Mouse (Mus musculus): ENCODE data around the gene Nme1.

The Nme1 gene

DNA sequence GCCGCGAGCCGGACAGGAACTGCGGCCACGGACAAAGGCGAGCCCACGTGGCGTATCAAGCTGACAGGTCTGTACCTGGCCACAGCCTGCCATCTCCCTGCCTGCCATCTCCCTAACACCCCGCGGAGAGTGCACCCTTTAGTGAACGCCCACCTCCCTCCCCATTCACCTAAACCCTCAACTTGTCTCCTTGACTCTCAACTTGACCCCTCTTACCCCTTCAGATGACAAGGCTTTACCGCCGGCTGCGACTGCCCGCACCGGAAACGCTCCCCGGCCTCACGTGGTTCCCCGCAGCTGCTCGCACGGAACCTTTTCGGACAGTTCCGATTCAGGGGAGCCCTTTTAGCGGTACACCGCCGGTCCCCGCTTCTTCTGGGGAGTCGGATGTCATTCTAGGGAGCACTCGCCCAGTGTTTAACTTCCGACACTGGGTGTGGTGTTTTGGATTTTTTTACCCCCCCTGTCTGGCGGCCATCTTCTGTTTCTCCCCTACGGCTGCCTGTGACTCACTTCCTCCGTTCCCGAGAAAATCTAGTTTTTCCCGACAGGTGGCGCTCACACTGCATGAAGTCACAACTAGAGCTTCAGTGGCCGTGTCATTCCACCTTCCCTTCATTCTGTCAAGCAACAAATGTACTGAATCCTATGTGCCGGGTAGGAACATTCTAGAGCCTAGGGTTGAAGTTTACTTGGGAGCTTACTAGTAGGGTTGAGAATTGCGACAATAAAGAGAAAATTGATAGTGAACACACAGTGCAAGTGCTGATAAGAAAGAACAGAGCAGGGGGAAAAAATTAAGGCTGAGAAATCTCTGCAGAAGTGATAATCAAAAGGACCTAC is at the start of gene Nme1, which contains the start of gene Gm20390:
Nme1 (minus strand) TSS at position 517 of the 843 bp plus-strand sequence.
Gm20390 (minus strand) TSS at position 289 of the 843 bp plus-strand sequence.
- DNase-seq (ENCODE audit: low spot score) = peak; percentile 99

DNA sequence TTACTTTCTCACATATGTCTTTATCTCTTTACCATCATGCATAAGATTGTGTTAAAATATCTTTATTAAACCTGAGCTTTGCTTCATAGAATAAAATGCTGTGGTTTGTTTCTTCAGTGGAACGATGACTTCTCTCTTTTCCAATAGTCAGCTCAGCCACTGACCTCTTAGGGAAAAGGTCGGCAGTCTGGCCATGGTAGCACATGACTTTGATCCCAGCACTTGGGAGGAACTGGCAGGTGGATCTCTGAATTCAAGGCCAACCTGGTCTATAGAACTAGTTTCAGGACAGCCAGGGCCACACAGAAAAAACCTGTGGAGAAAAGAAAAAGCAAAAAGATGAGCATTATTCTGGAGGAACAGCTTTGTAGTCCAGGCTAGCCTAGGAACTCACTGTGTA is 35.0 kb upstream of the Nme1 start:
- DNase-seq (ENCODE audit: low spot score) = no peak

DNA sequence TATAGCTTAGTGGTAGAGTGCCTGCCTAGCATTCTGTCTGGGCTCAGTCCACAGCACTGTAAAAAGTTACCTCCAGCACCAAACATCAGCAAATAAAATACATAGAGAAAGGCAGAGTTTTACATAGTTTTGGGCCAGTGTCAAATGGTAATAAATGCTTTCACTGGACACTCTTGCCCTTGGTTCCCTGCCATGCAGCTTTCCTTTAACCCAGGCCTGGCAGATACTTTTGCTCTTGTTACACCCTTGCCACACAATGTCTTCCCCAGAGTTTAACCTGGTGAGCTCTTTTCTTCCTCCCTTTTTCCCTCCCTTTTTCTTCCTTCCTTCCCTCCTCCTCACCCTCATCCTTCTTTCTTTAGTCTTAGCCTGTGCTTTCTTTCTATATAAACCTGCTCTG is 31.0 kb upstream of the Nme1 start:
- no peak for DNase-seq (ENCODE audit: low spot score)

DNA sequence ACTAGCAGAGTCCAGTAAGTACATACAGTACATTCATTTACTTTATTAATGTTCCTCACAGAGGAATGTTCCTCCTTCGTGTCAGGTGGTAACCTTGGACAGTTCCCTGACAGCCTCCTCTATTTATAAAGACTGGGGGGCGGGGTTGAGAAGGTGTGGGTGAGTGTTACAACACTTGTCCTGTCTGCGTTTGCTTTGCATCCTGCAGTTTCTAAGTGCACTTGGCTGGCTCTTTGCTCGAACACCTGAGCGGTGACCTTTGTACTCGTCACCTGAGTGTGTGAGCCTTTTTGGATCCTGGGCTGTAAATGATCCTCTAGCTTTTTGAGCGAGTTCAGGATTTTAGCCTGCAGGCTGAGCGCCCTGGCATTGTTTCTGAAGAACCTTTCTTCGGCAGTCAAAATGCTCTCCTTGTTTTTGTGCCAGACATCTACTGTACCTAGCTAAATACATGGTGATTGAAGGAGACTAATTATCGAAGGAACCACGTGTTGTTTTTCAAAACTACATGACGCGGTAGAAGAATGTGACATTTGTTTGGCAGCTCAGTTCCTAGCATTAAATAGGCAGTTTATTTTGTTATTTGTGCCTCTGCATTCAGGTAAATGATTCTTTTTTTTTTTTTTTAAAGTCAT is 28.9 kb upstream of the Nme1 start:
- no peak for DNase-seq (ENCODE audit: low spot score)

DNA sequence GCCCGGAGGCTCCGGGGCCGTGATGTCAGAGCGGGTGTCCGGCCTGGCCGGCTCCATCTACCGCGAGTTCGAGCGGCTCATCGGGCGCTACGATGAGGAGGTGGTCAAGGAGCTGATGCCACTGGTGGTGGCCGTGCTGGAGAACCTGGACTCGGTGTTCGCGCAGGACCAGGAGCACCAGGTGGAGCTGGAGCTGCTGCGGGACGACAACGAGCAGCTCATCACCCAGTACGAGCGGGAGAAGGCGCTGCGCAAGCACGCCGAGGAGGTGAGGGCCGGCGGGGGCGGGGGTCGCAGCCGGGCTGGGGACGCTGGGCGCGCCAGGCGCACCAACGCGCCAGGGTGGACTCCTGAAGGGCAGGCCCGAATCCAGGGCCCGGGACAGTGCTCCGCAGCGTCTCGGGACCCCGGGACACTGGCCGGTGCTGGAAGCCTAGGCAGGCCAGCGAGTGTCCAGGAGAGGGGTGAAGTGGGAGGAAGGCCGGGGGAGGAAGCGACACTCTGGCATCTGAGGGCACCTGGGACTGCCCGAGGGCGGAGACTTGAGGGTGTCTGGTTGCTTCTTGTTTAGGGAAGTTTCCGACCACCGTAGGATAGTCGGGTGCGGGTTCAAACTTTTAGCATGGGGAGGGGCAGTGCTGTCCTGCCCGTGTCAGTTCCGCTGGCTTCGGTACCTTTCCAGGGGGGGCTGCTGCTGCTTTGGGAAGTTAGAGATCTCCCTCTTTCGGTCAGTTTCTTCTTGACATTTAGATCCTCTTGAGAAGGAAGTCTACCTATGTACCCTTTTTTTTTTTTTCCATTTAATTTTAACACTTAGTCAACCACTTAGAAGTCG is 28.2 kb upstream of the Nme1 start:
- DNase-seq (ENCODE audit: low spot score) = peak; percentile 17

DNA sequence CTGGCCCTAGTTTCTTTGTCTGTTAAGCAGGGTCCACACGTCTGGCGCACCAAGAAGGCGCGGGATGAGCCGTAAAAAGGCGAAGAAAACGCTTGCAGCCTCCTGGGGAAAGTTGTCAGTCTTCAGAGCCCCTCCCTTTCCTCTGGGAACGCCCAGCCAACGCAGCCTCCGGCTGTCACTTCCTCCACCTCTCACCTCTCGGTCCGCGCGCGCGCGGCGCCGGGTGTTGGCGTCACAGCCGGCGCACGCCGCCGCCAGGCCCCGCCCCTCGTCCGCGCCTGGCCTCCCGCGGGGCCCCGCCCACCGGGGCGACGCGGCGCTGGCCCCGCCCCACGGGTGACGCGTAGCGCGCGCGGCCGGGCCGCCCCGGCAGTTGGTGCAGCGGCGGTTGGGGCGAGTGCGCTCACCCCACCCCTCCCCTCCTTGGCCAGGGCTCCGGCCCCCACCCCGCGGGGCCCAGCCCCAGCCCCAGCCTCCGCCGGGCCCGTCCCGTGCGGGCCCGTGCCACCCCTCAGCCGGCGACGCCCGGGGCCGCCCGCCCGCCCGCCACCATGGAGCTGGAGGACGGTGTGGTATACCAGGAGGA is 27.5 kb upstream of the Nme1 start, which contains the start of gene Spag9:
Spag9 (plus strand) TSS at position 372 of the 586 bp plus-strand sequence.
- DNase-seq (ENCODE audit: low spot score) = peak; percentile 67

DNA sequence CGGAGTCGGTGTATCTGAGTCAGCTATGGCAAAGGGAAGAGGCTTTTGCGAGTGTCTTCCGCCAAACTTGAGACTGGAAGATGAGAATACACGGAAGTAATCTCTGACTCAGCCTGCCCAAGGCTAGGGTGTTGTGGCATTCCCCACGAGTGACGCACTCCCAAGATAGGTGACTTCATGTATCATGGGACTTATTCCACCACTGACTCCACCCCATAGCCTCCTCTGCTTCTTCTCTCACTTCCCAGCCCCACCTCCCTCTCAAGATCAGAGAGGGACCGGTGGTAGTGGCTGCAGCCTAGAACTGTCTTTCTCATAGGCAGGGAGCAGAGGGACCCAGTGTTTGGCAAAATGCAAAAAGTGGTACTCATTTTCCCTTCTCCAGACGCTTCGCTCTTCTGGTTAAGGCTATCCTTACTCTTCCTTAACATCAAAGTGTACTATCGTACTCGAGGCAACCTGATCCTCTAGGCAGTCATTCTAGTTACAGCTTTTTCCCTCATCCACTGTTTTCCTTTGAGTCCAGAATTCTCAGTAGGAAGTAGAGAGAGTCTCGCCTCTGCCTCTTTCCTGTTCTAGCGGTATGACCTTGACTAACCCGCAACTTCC is 26.9 kb upstream of the Nme1 start:
- DNase-seq (ENCODE audit: low spot score) = peak; percentile 72

DNA sequence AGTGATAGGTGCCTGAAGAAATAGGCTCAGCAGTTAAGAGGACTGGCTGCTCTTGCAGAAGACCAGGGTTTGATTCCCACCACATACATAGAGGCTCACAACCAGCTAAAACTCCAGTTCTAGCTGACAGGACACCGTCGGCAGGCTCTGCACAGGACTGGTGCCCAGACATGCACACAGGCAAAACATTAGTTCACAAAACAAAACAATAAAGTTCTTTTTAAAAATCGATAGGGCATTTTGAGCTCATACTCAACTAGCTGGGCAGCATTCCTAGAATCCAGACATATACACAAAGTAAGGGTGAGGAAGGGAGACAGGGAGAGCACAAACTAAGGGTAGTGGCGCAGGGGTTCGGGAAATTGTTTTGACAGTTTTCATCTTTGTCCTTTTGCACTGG is 26.2 kb upstream of the Nme1 start:
- DNase-seq (ENCODE audit: low spot score) = no peak

DNA sequence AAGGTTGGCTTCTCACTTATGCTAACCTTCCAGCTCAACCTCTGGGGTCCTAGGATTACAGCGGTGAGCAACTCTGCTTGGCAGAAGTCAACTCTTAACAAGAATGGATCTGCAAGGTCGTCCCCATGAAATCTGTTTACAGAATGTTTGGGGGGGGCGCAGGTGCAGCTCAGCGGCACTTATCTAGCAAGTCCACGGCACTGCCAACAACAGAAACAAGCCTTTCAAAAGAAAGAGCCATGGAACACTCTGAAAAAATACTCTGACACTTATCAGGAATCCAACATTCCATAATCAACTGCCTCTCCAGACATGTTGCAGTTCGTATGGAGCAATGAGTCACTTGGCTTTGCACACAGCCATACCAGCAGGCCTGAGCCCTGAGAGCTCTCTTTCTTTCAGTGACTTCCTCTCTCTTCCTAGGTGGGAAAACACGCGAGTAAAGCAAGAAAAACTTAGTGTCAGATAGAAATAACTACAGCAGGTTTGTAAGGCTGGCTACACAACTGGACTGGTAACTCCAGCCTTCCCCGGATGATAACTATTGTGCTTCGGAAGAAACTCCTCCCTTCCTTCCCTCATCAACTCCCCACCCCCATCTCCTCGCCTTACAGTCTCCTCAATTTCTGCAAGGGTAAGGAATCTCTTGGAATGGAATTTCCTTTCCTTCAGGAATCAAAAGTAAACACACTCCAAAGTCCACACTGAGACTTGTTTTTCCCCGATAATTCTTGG is 20.2 kb upstream of the Nme1 start:
- no peak for DNase-seq (ENCODE audit: low spot score)

DNA sequence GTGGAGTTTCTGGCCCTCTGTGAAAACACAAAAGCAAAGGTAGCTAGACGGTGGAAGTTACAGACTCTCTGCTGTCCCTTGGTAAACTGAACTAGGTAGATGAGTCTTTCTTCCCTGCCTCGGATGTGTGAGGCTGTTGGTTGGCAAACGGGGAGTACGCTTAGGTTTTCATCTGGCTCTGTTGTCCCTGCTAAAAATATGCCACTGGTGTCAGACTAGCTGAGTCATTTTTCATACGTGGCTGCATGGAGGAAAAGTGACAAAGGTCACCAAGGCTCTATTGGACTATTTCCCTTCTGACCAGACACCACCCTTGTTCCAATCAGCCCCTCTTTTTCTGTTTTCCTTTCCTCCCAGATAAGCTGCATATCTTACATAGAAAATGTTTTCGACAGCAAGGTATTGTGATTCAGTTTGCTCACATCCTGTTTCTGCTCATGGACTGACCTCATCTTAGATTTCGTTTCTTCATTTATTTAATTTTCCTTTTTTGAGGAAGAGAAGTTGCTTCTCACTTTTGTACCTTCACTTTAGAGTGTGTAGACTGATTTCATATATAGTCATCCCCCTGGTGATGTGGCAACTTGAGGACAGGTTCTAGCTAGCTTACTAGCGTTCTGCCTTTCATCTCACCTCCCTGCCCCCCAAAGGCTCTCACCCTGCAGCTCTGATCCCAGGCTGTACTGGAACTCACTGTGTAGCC is 19.5 kb upstream of the Nme1 start:
- DNase-seq (ENCODE audit: low spot score) = no peak

DNA sequence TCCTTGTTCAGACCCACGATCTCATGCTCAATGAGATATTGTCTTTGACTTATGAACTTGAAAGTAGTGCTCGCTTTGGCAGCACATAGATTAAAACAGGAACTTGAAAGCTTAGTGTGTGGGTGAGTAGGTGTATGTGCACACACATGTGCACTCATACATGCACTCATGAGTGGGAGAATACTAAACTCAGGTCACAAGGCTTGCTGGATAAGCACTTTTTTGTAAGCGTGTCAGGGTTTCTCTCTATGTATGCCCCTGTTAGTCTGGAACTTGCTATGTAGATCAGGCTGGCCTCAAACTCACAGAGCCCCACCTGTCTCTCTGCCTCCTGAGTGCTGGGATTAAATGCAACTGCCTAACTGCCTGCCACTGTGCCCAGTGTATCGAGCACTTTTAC is 18.7 kb upstream of the Nme1 start:
- no peak for DNase-seq (ENCODE audit: low spot score)

DNA sequence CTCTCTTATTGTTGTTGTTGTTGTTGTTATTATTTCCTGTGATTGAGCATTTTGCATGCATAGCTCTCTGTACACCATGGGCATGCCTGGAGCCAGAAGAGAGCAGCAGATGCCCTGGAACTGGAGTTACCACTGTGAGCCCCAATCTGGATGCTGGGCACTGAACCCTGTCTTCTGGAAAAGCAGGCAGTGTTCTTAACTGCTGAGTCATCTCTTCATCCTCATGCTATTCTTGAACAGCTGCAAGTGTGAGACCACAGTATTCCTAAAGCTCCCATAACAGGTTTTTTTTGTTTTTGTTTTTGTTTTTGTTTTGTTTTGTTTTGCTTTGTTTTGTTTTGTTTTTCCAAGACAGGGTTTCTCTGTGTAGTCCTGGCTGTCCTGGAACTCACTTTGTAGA is 18.0 kb upstream of the Nme1 start:
- no peak for DNase-seq (ENCODE audit: low spot score)

DNA sequence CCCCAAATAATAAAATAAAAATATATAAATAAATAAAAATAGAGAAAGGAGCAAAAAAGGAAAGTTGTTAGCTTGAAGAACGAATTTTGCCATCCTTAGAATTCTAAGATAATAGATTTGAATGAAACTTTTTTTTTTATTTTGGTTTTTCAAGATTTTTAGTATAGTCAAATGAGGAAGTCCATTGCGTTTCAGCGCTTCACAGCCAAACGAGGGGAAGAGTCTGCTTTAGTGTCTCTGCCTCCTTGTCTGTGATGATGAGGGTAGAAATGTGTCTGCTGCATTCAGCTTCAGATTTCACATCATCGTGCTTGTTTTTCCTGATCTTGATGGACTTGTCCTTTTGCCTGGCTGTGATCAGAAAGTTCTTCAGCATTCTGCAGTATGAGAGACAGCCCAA is 16.9 kb upstream of the Nme1 start:
- no peak for DNase-seq (ENCODE audit: low spot score)

DNA sequence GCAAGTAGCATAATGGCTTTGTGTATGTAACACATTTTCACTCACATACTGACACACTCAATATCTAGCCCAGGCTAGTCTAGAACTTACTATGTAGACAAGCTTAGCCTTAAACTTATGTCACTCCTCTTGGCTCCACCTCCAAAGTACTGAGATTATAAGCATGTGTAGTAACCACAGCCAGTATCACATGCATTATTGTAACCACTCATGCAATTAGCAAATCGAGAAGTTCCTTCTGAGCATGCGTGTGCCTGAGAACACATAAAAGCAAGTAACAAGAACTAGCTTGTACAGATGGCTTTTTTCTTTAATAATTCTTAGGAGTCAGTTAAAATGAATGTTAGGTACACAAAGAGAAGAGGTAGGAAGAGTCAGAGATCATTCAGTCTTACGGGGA is 16.3 kb upstream of the Nme1 start:
- DNase-seq (ENCODE audit: low spot score) = no peak

DNA sequence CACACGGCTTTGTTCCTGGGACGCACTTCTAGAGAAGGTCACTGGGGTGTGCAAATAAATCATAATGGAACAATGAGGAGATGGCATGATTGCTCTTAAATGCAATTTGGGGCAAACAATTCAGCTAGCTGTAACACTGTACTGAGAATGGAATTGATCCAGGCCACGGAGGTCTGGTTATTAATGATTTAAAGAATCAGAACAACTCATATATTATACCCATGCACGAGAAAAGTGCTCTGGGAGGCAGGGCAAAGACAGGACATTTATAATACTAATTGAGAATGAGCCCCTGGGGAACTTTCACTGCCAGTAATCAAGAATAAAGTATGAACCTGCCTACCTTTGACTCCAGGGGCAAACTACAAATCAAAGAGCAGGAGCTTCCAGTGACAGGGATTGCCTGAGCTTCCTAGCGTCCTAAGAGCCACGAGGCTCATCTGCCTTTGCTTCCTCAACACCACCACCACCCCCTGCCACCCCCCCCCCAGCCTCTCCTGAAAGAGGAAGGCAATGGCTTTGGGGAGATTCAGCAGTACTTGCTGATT is 11.3 kb upstream of the Nme1 start:
- DNase-seq (ENCODE audit: low spot score) = no peak

DNA sequence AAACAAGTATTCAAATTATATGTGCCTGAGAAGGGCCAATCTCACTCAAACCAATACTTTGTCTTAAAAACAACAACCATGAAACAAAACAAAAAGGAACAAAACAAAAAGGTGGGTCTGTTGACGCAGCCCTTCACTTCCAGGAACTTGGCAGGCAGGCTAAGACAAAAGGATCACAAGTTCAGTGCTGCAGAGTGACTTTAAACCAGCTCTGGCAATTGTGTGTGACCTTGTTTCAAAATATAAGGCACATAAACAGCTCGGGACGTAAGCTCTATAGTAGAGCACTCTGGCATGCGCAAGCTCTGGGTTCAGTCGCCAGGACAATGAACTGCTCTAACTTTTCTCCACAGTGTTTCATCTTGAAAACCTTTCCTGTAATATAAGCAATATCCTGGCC is 4.6 kb upstream of the Nme1 start:
- no peak for DNase-seq (ENCODE audit: low spot score)

DNA sequence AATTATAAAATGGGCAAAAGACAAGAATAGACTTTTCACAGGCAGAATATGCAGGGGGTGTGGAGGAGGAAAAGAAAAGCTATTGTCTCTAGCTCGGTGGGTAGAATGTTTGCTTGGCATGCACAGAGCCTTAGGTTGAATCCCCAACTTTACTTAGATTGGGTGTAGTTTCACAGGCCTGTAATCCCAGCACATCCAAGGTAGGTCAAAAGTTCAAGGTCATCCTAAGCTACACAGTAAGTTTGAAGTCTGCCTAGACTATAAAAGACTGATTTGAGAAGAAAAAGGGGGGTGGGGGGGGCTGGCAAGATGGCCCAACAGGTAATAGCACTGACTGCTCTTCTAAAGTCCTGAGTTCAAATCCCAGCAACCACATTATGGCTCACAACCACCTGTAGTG is 1.5 kb upstream of the Nme1 start:
- DNase-seq (ENCODE audit: low spot score) = no peak

DNA sequence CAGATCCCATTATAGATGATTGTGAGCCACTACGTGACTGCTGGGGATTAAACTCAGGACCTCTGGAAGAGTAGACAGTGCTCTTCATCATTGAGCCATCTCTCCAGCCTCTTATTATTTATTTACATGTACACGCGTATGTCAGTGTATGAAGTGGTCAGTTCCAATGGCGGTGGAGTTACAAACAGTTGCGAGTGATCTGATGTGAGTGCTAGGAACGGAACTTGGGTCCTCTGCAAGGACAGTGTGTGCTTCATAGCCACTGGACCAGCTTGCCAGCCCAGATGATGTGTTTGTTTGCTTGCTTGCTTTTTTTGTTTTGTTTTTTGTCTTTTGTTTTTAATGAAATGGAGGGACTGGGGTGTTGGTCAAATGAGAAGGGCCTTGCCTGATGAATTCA is 850 bp upstream of the Nme1 start:
- DNase-seq (ENCODE audit: low spot score) = no peak

DNA sequence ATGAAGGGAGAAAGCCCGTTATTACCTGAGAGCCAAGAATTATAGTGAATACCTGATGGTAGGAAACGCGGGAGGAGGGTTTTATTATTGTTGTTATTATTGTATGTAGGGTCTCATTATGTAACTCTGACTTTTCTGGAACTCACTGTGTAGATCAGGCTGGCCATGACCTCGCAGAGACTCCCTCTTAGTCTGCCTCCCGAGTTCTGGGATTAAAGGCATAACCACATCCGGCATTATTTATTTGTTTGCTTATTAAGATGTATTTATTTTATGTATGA is 467 bp upstream of the Nme1 start:
- no peak for DNase-seq (ENCODE audit: low spot score)

DNA sequence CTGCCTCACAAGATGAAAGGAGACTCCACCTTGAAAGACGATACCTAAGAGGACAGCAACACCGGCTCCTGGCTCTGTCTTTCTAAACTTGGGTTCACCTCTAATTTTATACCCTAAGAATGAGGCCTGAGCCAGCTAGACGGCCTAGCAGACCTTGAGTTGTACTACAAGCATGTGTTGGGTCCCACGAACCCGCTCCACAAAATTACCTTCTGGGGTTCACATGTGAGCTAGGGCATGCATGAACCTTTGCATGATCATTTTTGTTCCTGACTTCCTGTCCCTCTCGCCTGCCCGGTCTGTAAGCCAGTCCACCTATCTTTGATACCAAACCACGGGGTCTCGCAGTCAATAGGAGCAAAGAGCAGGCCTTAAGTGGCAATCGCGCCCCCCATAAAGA is 940 bp downstream of the Nme1 start:
- DNase-seq (ENCODE audit: low spot score) = no peak

DNA sequence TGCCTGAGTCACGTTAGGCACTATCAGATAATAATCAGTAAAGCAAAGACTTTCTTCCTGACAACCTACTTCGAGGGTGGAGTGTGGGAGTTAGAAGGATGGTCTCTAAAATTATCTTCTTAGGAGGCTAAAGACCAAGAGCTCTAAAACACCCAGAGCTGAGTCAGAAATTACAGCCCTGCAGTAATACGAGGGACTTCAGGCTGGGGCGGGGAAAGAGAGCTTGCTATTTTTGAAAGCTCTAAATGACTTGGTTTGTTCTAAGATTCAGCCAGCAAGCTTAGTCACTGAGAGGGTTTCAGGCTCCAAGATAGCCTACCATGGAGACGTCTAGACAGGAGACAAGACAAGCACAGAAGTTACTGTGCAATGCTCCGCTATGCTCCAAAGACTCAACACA is 2.9 kb downstream of the Nme1 start:
- no peak for DNase-seq (ENCODE audit: low spot score)

Measured in layer of hippocampus, adult 9-10 months (tissue).